Mouse (Mus musculus) kidney, adult 9 months (tissue): ENCODE results near the gene Fxr1.
A peak's percentile ranks its signal among the peaks of the same experiment; 100 is the strongest.
"Not testable (repeated sequence)": the region's sequence is repeated elsewhere in the genome, so short reads cannot be mapped to it uniquely, and the experiment has no call there.

Experiments
- DNase-seq: peaks from one replicate; pipeline ENCODE4 v3.0.0; 2022

The Fxr1 gene

GRCm38 (mm10) chr3:34068943-34069342 is 49.2 kb downstream of the Fxr1 start:
- not testable (repeated sequence) for DNase-seq

- DNase-seq = peak; percentile 47
Measured at GRCm38 (mm10) chr3:34072726-34073125, 53.0 kb downstream of the Fxr1 start.

- DNase-seq = peak; percentile 46
Measured at GRCm38 (mm10) chr3:34076058-34076759, 56.5 kb downstream of the Fxr1 start.

- peak; percentile 97 for DNase-seq
Measured at GRCm38 (mm10) chr3:34080900-34081662, 61.3 kb downstream of the Fxr1 start, which contains the start of gene Dnajc19. Dnajc19 (minus strand) TSS chr3:34081321.

- no peak for DNase-seq
Measured at GRCm38 (mm10) chr3:34081929-34082328, 62.2 kb downstream of the Fxr1 start.

- no peak for DNase-seq
Measured at GRCm38 (mm10) chr3:34083655-34084054, 63.9 kb downstream of the Fxr1 start.

GRCm38 (mm10) chr3:34102891-34103290 is 83.1 kb downstream of the Fxr1 start:
- DNase-seq = no peak

GRCm38 (mm10) chr3:34103902-34104672 is 84.3 kb downstream of the Fxr1 start:
- DNase-seq = no peak

GRCm38 (mm10) chr3:34106421-34106820 is 86.7 kb downstream of the Fxr1 start:
- DNase-seq = peak; percentile 19

- no peak for DNase-seq
Measured at GRCm38 (mm10) chr3:34107631-34108030, 87.9 kb downstream of the Fxr1 start.

GRCm38 (mm10) chr3:34111941-34112685 is 92.4 kb downstream of the Fxr1 start:
- peak; percentile 91 for DNase-seq

- DNase-seq = no peak
Measured at GRCm38 (mm10) chr3:34115806-34116205, 96.1 kb downstream of the Fxr1 start.

GRCm38 (mm10) chr3:34119869-34120268 is 100.1 kb downstream of the Fxr1 start:
- DNase-seq = peak; percentile 67
